Mouse (Mus musculus): ENCODE measurements around the gene Gm20662. TPM values are rescaled to one million over a fixed set of nuclear protein-coding genes. Genes with fewer than 3 reads are reported as not detected.
A peak's percentile ranks its signal among the peaks of the same experiment; 100 is the strongest.

The Gm20662 gene
- polyA plus RNA-seq, 1 experiment from 2014 or later: 0.69 TPM

DNA sequence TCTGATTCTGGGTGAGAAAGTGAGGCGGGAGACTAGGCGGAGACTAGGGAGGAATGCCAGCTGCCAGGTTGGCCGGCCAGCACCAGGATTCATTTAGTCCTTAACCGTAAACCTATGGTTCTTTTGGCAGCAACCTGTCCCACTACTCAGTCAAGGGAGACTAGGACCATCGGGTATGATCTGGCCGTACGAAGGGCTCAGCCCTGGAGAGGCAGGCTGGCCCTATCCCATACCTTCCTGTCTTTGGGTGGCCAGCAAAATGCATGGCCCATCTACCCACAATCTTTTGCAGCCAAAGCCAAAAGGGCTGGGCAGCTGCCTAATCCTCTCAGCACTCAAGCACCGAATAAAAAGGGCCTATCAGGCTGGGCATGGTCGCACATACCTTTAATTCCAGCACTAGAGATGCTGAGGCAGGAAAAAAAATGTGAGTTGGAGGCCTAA is 76.4 kb downstream of the Gm20662 start:
- DNase-seq (ENCODE audit: low spot score) (no peak), ATAC-seq (replicated peaks; ENCODE audit: low FRiP score) (no peak)
- whole genome bisulfite sequencing: 71% methylated on average over 9 of the region's 9 CpGs
- Histone ChIP-seq H3K4me3 (ENCODE audit: low read depth, low read length) (no peak overlapping the region), H3K27me3 (replicated peaks; ENCODE audit: control insufficient read depth, insufficient read depth, low read length) (no peaks in the 10 kb centered on the region), H3K9me3 (ENCODE audit: control insufficient read depth, low read length) (no peaks in the 10 kb centered on the region), H3K36me3 (ENCODE audit: control insufficient read depth, insufficient read depth, low read length) (peaks cover 34% of the 10 kb centered on the region), H3K4me1 (replicated peaks; ENCODE audit: control insufficient read depth, insufficient read depth, low read length) (peaks cover 11% of the 10 kb centered on the region), H3K4me2 (no peak overlapping the region), H3K9ac (ENCODE audit: low read depth, low read length) (no peak overlapping the region), H3K27ac (ENCODE audit: low read depth, low read length) (0 out of 2 replicates have a peak overlapping the region, but pooled peaks have one; percentile 5)

- peaks cover 34% of the 10 kb centered on the region for H3K36me3 ChIP-seq (ENCODE audit: control insufficient read depth, insufficient read depth, low read length)
- no peak for DNase-seq (ENCODE audit: low spot score)
- 64% methylated on average over 7 of the region's 7 CpGs for WGBS
Measured at GRCm38 (mm10) chr9:108073141-108073930, 77.2 kb downstream of the Gm20662 start.

DNA sequence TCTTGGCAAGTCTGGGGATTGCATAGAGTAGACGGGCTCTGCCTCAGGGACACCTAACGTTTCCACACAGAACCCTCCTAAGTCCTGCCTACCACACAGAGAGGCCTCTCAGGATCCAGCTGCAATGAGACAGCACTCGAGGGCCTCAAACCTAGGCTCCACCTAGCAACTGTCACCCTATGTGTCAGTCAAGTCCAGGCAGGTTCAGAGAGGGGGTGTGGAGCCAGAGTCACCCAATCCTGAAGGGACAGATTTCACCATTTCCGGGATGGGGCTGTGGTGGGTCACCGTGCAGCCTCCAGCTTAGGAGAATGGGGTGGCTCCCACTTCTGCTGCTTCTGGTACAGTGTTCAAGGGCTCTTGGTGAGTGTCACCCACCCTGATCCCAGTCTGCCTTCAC is 84.0 kb downstream of the Gm20662 start, which contains the start of gene Mst1:
TSS of gene Mst1 (plus strand) at position 269 of the 400 bp plus-strand sequence.
- Histone ChIP-seq H3K36me3 (ENCODE audit: control insufficient read depth, insufficient read depth, low read length) (peaks cover 15% of the 10 kb centered on the region), H3K4me3 (ENCODE audit: low read depth, low read length) (peak within 1 kb of the TSS; percentile 79), H3K27ac (ENCODE audit: low read depth, low read length) (peak within 1 kb of the TSS; percentile 100), H3K27me3 (replicated peaks; ENCODE audit: control insufficient read depth, insufficient read depth, low read length) (peaks cover 5% of the 10 kb centered on the region), H3K4me1 (replicated peaks; ENCODE audit: control insufficient read depth, insufficient read depth, low read length) (peaks cover 72% of the 10 kb centered on the region), H3K9ac (ENCODE audit: low read depth, low read length) (peak within 1 kb of the TSS; percentile 95), H3K9me3 (ENCODE audit: control insufficient read depth, low read length) (no peaks in the 10 kb centered on the region), H3K4me2 (peak within 1 kb of the TSS; percentile 97)
- ATAC-seq (replicated peaks; ENCODE audit: low FRiP score): peak; percentile 85
- peak; percentile 57 for DNase-seq (ENCODE audit: low spot score)
- WGBS: 51% methylated on average over 5 of the region's 5 CpGs

More at GRCm38 (mm10) chr9:108073141-108073930, 77.2 kb downstream of the Gm20662 start:
- Histone ChIP-seq H3K4me1 (replicated peaks; ENCODE audit: control insufficient read depth, insufficient read depth, low read length) (peaks cover 20% of the 10 kb centered on the region), H3K27me3 (replicated peaks; ENCODE audit: control insufficient read depth, insufficient read depth, low read length) (no peaks in the 10 kb centered on the region), H3K27ac (ENCODE audit: low read depth, low read length) (no peak overlapping the region), H3K9me3 (ENCODE audit: control insufficient read depth, low read length) (no peaks in the 10 kb centered on the region), H3K4me3 (ENCODE audit: low read depth, low read length) (no peak overlapping the region), H3K4me2 (no peak overlapping the region), H3K9ac (ENCODE audit: low read depth, low read length) (no peak overlapping the region)
- no peak for ATAC-seq (replicated peaks; ENCODE audit: low FRiP score)

- peaks cover 5% of the 10 kb centered on the region for H3K27me3 ChIP-seq (replicated peaks; ENCODE audit: control insufficient read depth, insufficient read depth, low read length)
- 12% methylated on average over 19 of the region's 19 CpGs for WGBS
- peak overlapping the region; percentile 83 for H3K27ac ChIP-seq (ENCODE audit: low read depth, low read length)
- DNase-seq (ENCODE audit: low spot score): peak; percentile 62
- H3K4me1 ChIP-seq (replicated peaks; ENCODE audit: control insufficient read depth, insufficient read depth, low read length): peaks cover 69% of the 10 kb centered on the region
- ATAC-seq (replicated peaks; ENCODE audit: low FRiP score): no peak
- peak overlapping the region; percentile 56 for H3K4me2 ChIP-seq
- H3K4me3 ChIP-seq (ENCODE audit: low read depth, low read length): peak overlapping the region; percentile 27
- peaks cover 30% of the 10 kb centered on the region for H3K36me3 ChIP-seq (ENCODE audit: control insufficient read depth, insufficient read depth, low read length)
- peak overlapping the region; percentile 50 for H3K9ac ChIP-seq (ENCODE audit: low read depth, low read length)
- no peaks in the 10 kb centered on the region for H3K9me3 ChIP-seq (ENCODE audit: control insufficient read depth, low read length)
Measured at GRCm38 (mm10) chr9:108082549-108082948, 86.4 kb downstream of the Gm20662 start.

GRCm38 (mm10) chr9:108082988-108083431 is 86.9 kb downstream of the Gm20662 start, which contains the start of gene Rnf123:
Rnf123 (minus strand) TSS chr9:108083346.
- Histone ChIP-seq H3K4me1 (replicated peaks; ENCODE audit: control insufficient read depth, insufficient read depth, low read length) (peaks cover 64% of the 10 kb centered on the region), H3K36me3 (ENCODE audit: control insufficient read depth, insufficient read depth, low read length) (peaks cover 31% of the 10 kb centered on the region), H3K27ac (ENCODE audit: low read depth, low read length) (peak within 1 kb of the TSS; percentile 83), H3K9ac (ENCODE audit: low read depth, low read length) (peak within 1 kb of the TSS; percentile 50), H3K27me3 (replicated peaks; ENCODE audit: control insufficient read depth, insufficient read depth, low read length) (peaks cover 5% of the 10 kb centered on the region), H3K9me3 (ENCODE audit: control insufficient read depth, low read length) (no peaks in the 10 kb centered on the region), H3K4me2 (peak within 1 kb of the TSS; percentile 56), H3K4me3 (ENCODE audit: low read depth, low read length) (peak within 1 kb of the TSS; percentile 27)
- peak; percentile 40 for ATAC-seq (replicated peaks; ENCODE audit: low FRiP score)
- peak; percentile 62 for DNase-seq (ENCODE audit: low spot score)
- WGBS: 30% methylated on average over 12 of the region's 12 CpGs

DNA sequence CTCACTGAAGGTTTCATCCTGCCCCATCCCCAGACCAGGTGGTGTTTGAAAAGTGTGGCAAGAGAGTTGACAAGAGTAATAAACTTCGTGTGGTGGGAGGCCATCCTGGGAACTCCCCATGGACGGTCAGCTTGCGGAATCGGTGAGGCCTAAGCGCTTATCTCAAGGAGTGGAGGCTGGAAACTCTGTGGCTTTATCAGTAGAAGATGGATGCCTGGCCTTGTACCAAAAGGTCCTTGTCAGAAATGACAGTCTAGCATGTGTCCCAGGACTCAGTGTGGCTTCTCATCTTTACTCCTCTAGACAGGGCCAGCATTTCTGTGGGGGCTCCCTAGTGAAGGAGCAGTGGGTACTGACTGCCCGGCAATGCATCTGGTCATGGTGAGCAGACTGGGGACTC is 87.4 kb downstream of the Gm20662 start:
- no peaks in the 10 kb centered on the region for H3K9me3 ChIP-seq (ENCODE audit: control insufficient read depth, low read length)
- peaks cover 36% of the 10 kb centered on the region for H3K36me3 ChIP-seq (ENCODE audit: control insufficient read depth, insufficient read depth, low read length)
- H3K4me2 ChIP-seq: peak overlapping the region; percentile 56
- H3K9ac ChIP-seq (ENCODE audit: low read depth, low read length): peak overlapping the region; percentile 50; the same call in 1 of the 2 replicates
- 0 out of 2 replicates have a peak overlapping the region, but pooled peaks have one; percentile 27 for H3K4me3 ChIP-seq (ENCODE audit: low read depth, low read length)
- no peak for ATAC-seq (replicated peaks; ENCODE audit: low FRiP score)
- H3K27me3 ChIP-seq (replicated peaks; ENCODE audit: control insufficient read depth, insufficient read depth, low read length): peaks cover 5% of the 10 kb centered on the region
- WGBS: 47% methylated on average over 6 of the region's 6 CpGs
- peaks cover 61% of the 10 kb centered on the region for H3K4me1 ChIP-seq (replicated peaks; ENCODE audit: control insufficient read depth, insufficient read depth, low read length)
- H3K27ac ChIP-seq (ENCODE audit: low read depth, low read length): peak overlapping the region; percentile 83
- no peak for DNase-seq (ENCODE audit: low spot score)

DNA sequence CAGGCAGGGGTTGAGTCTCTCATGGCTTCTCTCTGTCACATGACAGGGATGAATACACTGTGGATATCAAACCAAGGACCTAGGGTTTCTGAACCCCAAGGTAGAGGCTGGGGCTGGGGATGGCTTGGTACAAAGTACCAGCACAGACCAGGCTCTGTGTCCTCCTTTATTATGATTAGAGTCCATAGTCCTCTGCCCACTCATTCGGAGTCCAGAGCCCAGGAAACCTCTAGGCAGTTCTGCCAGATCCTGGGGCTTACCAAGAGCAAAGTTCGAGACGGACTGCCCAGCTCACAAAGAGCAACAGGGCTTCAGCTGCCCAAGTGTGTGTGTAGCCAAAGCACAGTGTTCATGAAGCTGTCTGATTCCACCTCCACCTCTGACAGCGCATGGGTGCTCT is 89.1 kb downstream of the Gm20662 start:
- no peak for ATAC-seq (replicated peaks; ENCODE audit: low FRiP score)
- H3K9ac ChIP-seq (ENCODE audit: low read depth, low read length): 0 out of 2 replicates have a peak overlapping the region, but pooled peaks have one; percentile 38
- peaks cover 50% of the 10 kb centered on the region for H3K36me3 ChIP-seq (ENCODE audit: control insufficient read depth, insufficient read depth, low read length)
- H3K4me3 ChIP-seq (ENCODE audit: low read depth, low read length): no peak overlapping the region
- 92% methylated on average over 4 of the region's 4 CpGs for WGBS
- H3K27ac ChIP-seq (ENCODE audit: low read depth, low read length): peak overlapping the region; percentile 83
- H3K4me1 ChIP-seq (replicated peaks; ENCODE audit: control insufficient read depth, insufficient read depth, low read length): peaks cover 50% of the 10 kb centered on the region
- no peak for DNase-seq (ENCODE audit: low spot score)
- peak overlapping the region; percentile 56; the same call in 1 of the 2 replicates for H3K4me2 ChIP-seq
- no peaks in the 10 kb centered on the region for H3K9me3 ChIP-seq (ENCODE audit: control insufficient read depth, low read length)
- H3K27me3 ChIP-seq (replicated peaks; ENCODE audit: control insufficient read depth, insufficient read depth, low read length): peaks cover 5% of the 10 kb centered on the region

DNA sequence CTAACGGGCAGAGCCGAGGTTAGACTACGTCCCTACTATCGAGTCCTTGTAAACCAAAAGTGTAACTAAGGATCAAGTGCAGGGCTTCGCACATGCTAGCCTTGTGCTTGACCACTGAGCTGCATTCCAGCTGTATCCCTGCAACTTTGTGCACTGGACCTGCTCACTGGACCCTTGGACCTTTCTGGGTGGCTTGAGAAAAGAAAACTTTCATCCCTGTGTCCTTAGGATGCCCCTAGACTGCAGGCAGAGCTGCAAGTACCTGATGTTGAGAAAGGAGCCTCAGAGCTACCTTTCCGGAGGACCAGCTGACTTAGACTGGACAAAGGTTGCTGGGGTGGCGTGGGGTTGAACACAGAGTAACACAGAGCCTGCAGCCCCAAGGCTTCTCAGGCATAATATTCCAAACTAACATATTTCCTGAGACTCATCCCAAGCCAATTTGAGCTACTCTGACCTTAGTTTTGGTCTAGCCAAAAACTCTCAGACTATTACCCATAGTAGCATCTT is 94.5 kb downstream of the Gm20662 start:
- no peaks in the 10 kb centered on the region for H3K27me3 ChIP-seq (replicated peaks; ENCODE audit: control insufficient read depth, insufficient read depth, low read length)
- H3K4me1 ChIP-seq (replicated peaks; ENCODE audit: control insufficient read depth, insufficient read depth, low read length): peaks cover 13% of the 10 kb centered on the region
- H3K4me3 ChIP-seq (ENCODE audit: low read depth, low read length): no peak overlapping the region
- WGBS: 92% methylated on average over 7 of the region's 7 CpGs
- DNase-seq (ENCODE audit: low spot score) (no peak), ATAC-seq (replicated peaks; ENCODE audit: low FRiP score) (no peak)
- H3K9me3 ChIP-seq (ENCODE audit: control insufficient read depth, low read length): no peaks in the 10 kb centered on the region
- no peak overlapping the region for H3K4me2 ChIP-seq
- 0 out of 2 replicates have a peak overlapping the region, but pooled peaks have one; percentile 7 for H3K9ac ChIP-seq (ENCODE audit: low read depth, low read length)
- H3K36me3 ChIP-seq (ENCODE audit: control insufficient read depth, insufficient read depth, low read length): peaks cover 58% of the 10 kb centered on the region
- H3K27ac ChIP-seq (ENCODE audit: low read depth, low read length): no peak overlapping the region
